Mouse (Mus musculus): ENCODE data around the gene Tuba3b. TPM values are rescaled to one million over a fixed set of nuclear protein-coding genes. Genes with fewer than 3 reads are reported as not detected.

Tuba3b gene
- polyA plus RNA-seq, 1 experiment from 2014 or later = not detected

GRCm38 (mm10) chr6:145623141-145623540, 7.6 kb downstream of the Tuba3b start:
- Histone ChIP-seq H3K27ac (no peak overlapping the region), H3K4me3 (replicated peaks; ENCODE audit: low read length) (no peak overlapping the region), H3K4me1 (replicated peaks; ENCODE audit: control insufficient read depth, insufficient read depth, low read length) (no peaks in the 10 kb centered on the region; the same call in 1 of the 2 replicates), H3K36me3 (replicated peaks; ENCODE audit: control insufficient read depth, insufficient read depth) (no peaks in the 10 kb centered on the region), H3K27me3 (ENCODE audit: control insufficient read depth, insufficient read depth, low read length) (no peaks in the 10 kb centered on the region), H3K4me2 (replicated peaks) (no peak overlapping the region), H3K9me3 (ENCODE audit: control insufficient read depth, low read length) (no peaks in the 10 kb centered on the region), H3K9ac (no peak overlapping the region)
- DNase-seq (ENCODE audit: low spot score) = no peak
- WGBS = 91% methylated on average over 4 of the region's 4 CpGs
- ATAC-seq (ENCODE audit: low FRiP score) = no peak

GRCm38 (mm10) chr6:145630269-145630668, 14.7 kb downstream of the Tuba3b start:
- Histone ChIP-seq H3K9me3 (ENCODE audit: control insufficient read depth, low read length) (no peaks in the 10 kb centered on the region), H3K27me3 (ENCODE audit: control insufficient read depth, insufficient read depth, low read length) (no peaks in the 10 kb centered on the region), H3K4me3 (replicated peaks; ENCODE audit: low read length) (no peak overlapping the region), H3K4me1 (replicated peaks; ENCODE audit: control insufficient read depth, insufficient read depth, low read length) (no peaks in the 10 kb centered on the region; the same call in none of the 2 replicates), H3K36me3 (replicated peaks; ENCODE audit: control insufficient read depth, insufficient read depth) (no peaks in the 10 kb centered on the region), H3K4me2 (replicated peaks) (no peak overlapping the region), H3K9ac (no peak overlapping the region), H3K27ac (no peak overlapping the region)
- ATAC-seq (ENCODE audit: low FRiP score) (no peak), DNase-seq (ENCODE audit: low spot score) (no peak)
- 49% methylated on average over 6 of the region's 6 CpGs for WGBS

- 83% methylated on average over 2 of the region's 2 CpGs for WGBS
- ATAC-seq (ENCODE audit: low FRiP score) (no peak), DNase-seq (ENCODE audit: low spot score) (no peak)
- Histone ChIP-seq H3K4me1 (replicated peaks; ENCODE audit: control insufficient read depth, insufficient read depth, low read length) (no peaks in the 10 kb centered on the region), H3K4me3 (replicated peaks; ENCODE audit: low read length) (no peak overlapping the region), H3K9me3 (ENCODE audit: control insufficient read depth, low read length) (no peaks in the 10 kb centered on the region), H3K27ac (no peak overlapping the region), H3K36me3 (replicated peaks; ENCODE audit: control insufficient read depth, insufficient read depth) (no peaks in the 10 kb centered on the region), H3K4me2 (replicated peaks) (no peak overlapping the region), H3K27me3 (ENCODE audit: control insufficient read depth, insufficient read depth, low read length) (no peaks in the 10 kb centered on the region), H3K9ac (no peak overlapping the region)
Measured at GRCm38 (mm10) chr6:145634454-145634853, 18.9 kb downstream of the Tuba3b start.

GRCm38 (mm10) chr6:145636682-145637081, 21.1 kb downstream of the Tuba3b start:
- Histone ChIP-seq H3K27me3 (ENCODE audit: control insufficient read depth, insufficient read depth, low read length) (no peaks in the 10 kb centered on the region), H3K4me2 (replicated peaks) (no peak overlapping the region), H3K36me3 (replicated peaks; ENCODE audit: control insufficient read depth, insufficient read depth) (no peaks in the 10 kb centered on the region), H3K4me1 (replicated peaks; ENCODE audit: control insufficient read depth, insufficient read depth, low read length) (no peaks in the 10 kb centered on the region), H3K27ac (no peak overlapping the region), H3K9me3 (ENCODE audit: control insufficient read depth, low read length) (peaks cover 5% of the 10 kb centered on the region; the same call in 1 of the 2 replicates), H3K9ac (no peak overlapping the region), H3K4me3 (replicated peaks; ENCODE audit: low read length) (no peak overlapping the region)
- no peak for DNase-seq (ENCODE audit: low spot score)
- 84% methylated on average over 4 of the region's 4 CpGs for WGBS
- ATAC-seq (ENCODE audit: low FRiP score) = no peak

- no peak overlapping the region for H3K9ac ChIP-seq
- no peak overlapping the region for H3K27ac ChIP-seq
- no peaks in the 10 kb centered on the region for H3K36me3 ChIP-seq (replicated peaks; ENCODE audit: control insufficient read depth, insufficient read depth)
- no peak for DNase-seq (ENCODE audit: low spot score)
- H3K4me3 ChIP-seq (replicated peaks; ENCODE audit: low read length) = no peak overlapping the region
- H3K4me2 ChIP-seq (replicated peaks) = no peak overlapping the region
- H3K4me1 ChIP-seq (replicated peaks; ENCODE audit: control insufficient read depth, insufficient read depth, low read length) = no peaks in the 10 kb centered on the region
- H3K9me3 ChIP-seq (ENCODE audit: control insufficient read depth, low read length) = peaks cover 5% of the 10 kb centered on the region; the same call in 1 of the 2 replicates
- WGBS = 78% methylated on average over 6 of the region's 6 CpGs
- no peaks in the 10 kb centered on the region for H3K27me3 ChIP-seq (ENCODE audit: control insufficient read depth, insufficient read depth, low read length)
- no peak for ATAC-seq (ENCODE audit: low FRiP score)
Measured at GRCm38 (mm10) chr6:145638248-145638647, 22.7 kb downstream of the Tuba3b start.

- ATAC-seq (ENCODE audit: low FRiP score) = no peak
- no peaks in the 10 kb centered on the region for H3K27me3 ChIP-seq (ENCODE audit: control insufficient read depth, insufficient read depth, low read length)
- 89% methylated on average over 4 of the region's 4 CpGs for WGBS
- DNase-seq (ENCODE audit: low spot score) = no peak
- no peak overlapping the region for H3K9ac ChIP-seq
- H3K36me3 ChIP-seq (replicated peaks; ENCODE audit: control insufficient read depth, insufficient read depth) = no peaks in the 10 kb centered on the region
- H3K4me1 ChIP-seq (replicated peaks; ENCODE audit: control insufficient read depth, insufficient read depth, low read length) = no peaks in the 10 kb centered on the region
- no peak overlapping the region for H3K4me3 ChIP-seq (replicated peaks; ENCODE audit: low read length)
- no peak overlapping the region for H3K4me2 ChIP-seq (replicated peaks)
- H3K27ac ChIP-seq = no peak overlapping the region
- peaks cover 5% of the 10 kb centered on the region; the same call in 1 of the 2 replicates for H3K9me3 ChIP-seq (ENCODE audit: control insufficient read depth, low read length)
Measured at GRCm38 (mm10) chr6:145640971-145641506, 25.5 kb downstream of the Tuba3b start.

- WGBS = 85% methylated on average over 2 of the region's 2 CpGs
- Histone ChIP-seq H3K4me2 (replicated peaks) (no peak overlapping the region), H3K4me1 (replicated peaks; ENCODE audit: control insufficient read depth, insufficient read depth, low read length) (no peaks in the 10 kb centered on the region; the same call in 1 of the 2 replicates), H3K4me3 (replicated peaks; ENCODE audit: low read length) (no peak overlapping the region), H3K9ac (no peak overlapping the region), H3K36me3 (replicated peaks; ENCODE audit: control insufficient read depth, insufficient read depth) (no peaks in the 10 kb centered on the region), H3K27ac (no peak overlapping the region), H3K9me3 (ENCODE audit: control insufficient read depth, low read length) (no peaks in the 10 kb centered on the region), H3K27me3 (ENCODE audit: control insufficient read depth, insufficient read depth, low read length) (no peaks in the 10 kb centered on the region)
- no peak for DNase-seq (ENCODE audit: low spot score)
- no peak for ATAC-seq (ENCODE audit: low FRiP score)
Measured at GRCm38 (mm10) chr6:145651976-145652375, 36.4 kb downstream of the Tuba3b start.

- no peak overlapping the region for H3K27ac ChIP-seq
- WGBS = 83% methylated on average over 5 of the region's 5 CpGs
- no peak for ATAC-seq (ENCODE audit: low FRiP score)
- no peak for DNase-seq (ENCODE audit: low spot score)
- no peak overlapping the region for H3K4me3 ChIP-seq (replicated peaks; ENCODE audit: low read length)
- no peaks in the 10 kb centered on the region for H3K9me3 ChIP-seq (ENCODE audit: control insufficient read depth, low read length)
- no peak overlapping the region for H3K9ac ChIP-seq
- no peaks in the 10 kb centered on the region for H3K27me3 ChIP-seq (ENCODE audit: control insufficient read depth, insufficient read depth, low read length)
- H3K36me3 ChIP-seq (replicated peaks; ENCODE audit: control insufficient read depth, insufficient read depth) = no peaks in the 10 kb centered on the region
- no peak overlapping the region for H3K4me2 ChIP-seq (replicated peaks)
- H3K4me1 ChIP-seq (replicated peaks; ENCODE audit: control insufficient read depth, insufficient read depth, low read length) = no peaks in the 10 kb centered on the region; the same call in 1 of the 2 replicates
Measured at GRCm38 (mm10) chr6:145652986-145653385, 37.4 kb downstream of the Tuba3b start.

GRCm38 (mm10) chr6:145653626-145654025, 38.1 kb downstream of the Tuba3b start:
- ATAC-seq (ENCODE audit: low FRiP score) = no peak
- Histone ChIP-seq H3K27me3 (ENCODE audit: control insufficient read depth, insufficient read depth, low read length) (no peaks in the 10 kb centered on the region), H3K4me1 (replicated peaks; ENCODE audit: control insufficient read depth, insufficient read depth, low read length) (no peaks in the 10 kb centered on the region; the same call in 1 of the 2 replicates), H3K36me3 (replicated peaks; ENCODE audit: control insufficient read depth, insufficient read depth) (no peaks in the 10 kb centered on the region), H3K4me3 (replicated peaks; ENCODE audit: low read length) (no peak overlapping the region), H3K9me3 (ENCODE audit: control insufficient read depth, low read length) (no peaks in the 10 kb centered on the region), H3K4me2 (replicated peaks) (no peak overlapping the region), H3K27ac (no peak overlapping the region), H3K9ac (no peak overlapping the region)
- DNase-seq (ENCODE audit: low spot score) = no peak
- WGBS = 84% methylated on average over 5 of the region's 5 CpGs
